Mouse (Mus musculus): ENCODE measurements at regions not wholly inside any gene's neighbourhood (a gene's known extent, or its start where the extent isn't known, plus 50 kb on each side); places are given as distances from the start of the nearest gene placed in this dataset.

- TF ChIP-seq CTCF (IDR thresholded peaks at IDR 0.05; ENCODE audit: extremely low read depth, insufficient read depth, insufficient read length, insufficient replicate concordance), result peak; percentile 13; the same call in 1 of the 2 replicates
- TF ChIP-seq POLR2A (IDR thresholded peaks at IDR 0.05; ENCODE audit: low read depth, low read length), result no peak
Measured at GRCm38 (mm10) chr8:114074122-114074521, 59.2 kb upstream of the Nudt7 start.

Measured in spleen, adult 2 months (tissue).